Mouse (Mus musculus) CD8-positive naive resting alpha-beta T cell, adult 2 months (primary cell): ENCODE measurements around the gene Nox3.

Experiments used
- DNase-seq, 2 experiments: peaks; one replicate each; pipeline ENCODE4 v3.0.0; 2022; ENCODE audit warnings: low read depth in 2 of 2, low spot score in 2 of 2

The Nox3 gene

GRCm38 (mm10) chr17:3610928-3611780 lies 84.9 kb downstream of the Nox3 start:
- DNase-seq: no peak

GRCm38 (mm10) chr17:3610307-3610754 lies 85.7 kb downstream of the Nox3 start:
- DNase-seq: no peak

GRCm38 (mm10) chr17:3602954-3603672 lies 92.9 kb downstream of the Nox3 start:
- DNase-seq: no peak

- no peak for DNase-seq
Observed at GRCm38 (mm10) chr17:3598393-3598792, 97.7 kb downstream of the Nox3 start.

GRCm38 (mm10) chr17:3597866-3598265 lies 98.2 kb downstream of the Nox3 start:
- DNase-seq: no peak

- no peak for DNase-seq
Observed at GRCm38 (mm10) chr17:3597130-3597529, 98.9 kb downstream of the Nox3 start.
